Mouse (Mus musculus): ENCODE data around the gene Ankrd53. TPM values are rescaled to one million over a fixed set of nuclear protein-coding genes. Genes with fewer than 3 reads are reported as not detected.

The Ankrd53 gene
- polyA plus RNA-seq, 1 experiment: not detected

GRCm38 (mm10) chr6:83774126-83774525, 11.7 kb downstream of the Ankrd53 start:
- Histone ChIP-seq H3K4me1 (ENCODE audit: control insufficient read depth, insufficient read depth, low read length) (no peaks in the 10 kb centered on the region), H3K27me3 (ENCODE audit: control insufficient read depth, insufficient read depth, low read length, poor library complexity, severe bottlenecking) (no peaks in the 10 kb centered on the region), H3K9me3 (replicated peaks; ENCODE audit: control insufficient read depth, insufficient read depth, low read length, poor library complexity, severe bottlenecking) (no peaks in the 10 kb centered on the region), H3K36me3 (ENCODE audit: control insufficient read depth, insufficient read depth, low read length, poor library complexity, severe bottlenecking) (no peaks in the 10 kb centered on the region), H3K27ac (ENCODE audit: insufficient read depth, low read length) (no peak overlapping the region), H3K4me3 (ENCODE audit: low read depth, low read length) (no peak overlapping the region), H3K9ac (ENCODE audit: low read depth, poor library complexity, severe bottlenecking) (peak overlapping the region; percentile 72; the same call in 1 of the 2 replicates)
- TF ChIP-seq EP300 (IDR thresholded peaks at IDR 0.05; ENCODE audit: insufficient read depth, low read depth, low read length) (no peak), CTCF (IDR thresholded peaks at IDR 0.05; ENCODE audit: low read depth, low read length) (no peak), POLR2A (IDR thresholded peaks at IDR 0.05; ENCODE audit: insufficient read depth, low read length) (no peak)

DNA sequence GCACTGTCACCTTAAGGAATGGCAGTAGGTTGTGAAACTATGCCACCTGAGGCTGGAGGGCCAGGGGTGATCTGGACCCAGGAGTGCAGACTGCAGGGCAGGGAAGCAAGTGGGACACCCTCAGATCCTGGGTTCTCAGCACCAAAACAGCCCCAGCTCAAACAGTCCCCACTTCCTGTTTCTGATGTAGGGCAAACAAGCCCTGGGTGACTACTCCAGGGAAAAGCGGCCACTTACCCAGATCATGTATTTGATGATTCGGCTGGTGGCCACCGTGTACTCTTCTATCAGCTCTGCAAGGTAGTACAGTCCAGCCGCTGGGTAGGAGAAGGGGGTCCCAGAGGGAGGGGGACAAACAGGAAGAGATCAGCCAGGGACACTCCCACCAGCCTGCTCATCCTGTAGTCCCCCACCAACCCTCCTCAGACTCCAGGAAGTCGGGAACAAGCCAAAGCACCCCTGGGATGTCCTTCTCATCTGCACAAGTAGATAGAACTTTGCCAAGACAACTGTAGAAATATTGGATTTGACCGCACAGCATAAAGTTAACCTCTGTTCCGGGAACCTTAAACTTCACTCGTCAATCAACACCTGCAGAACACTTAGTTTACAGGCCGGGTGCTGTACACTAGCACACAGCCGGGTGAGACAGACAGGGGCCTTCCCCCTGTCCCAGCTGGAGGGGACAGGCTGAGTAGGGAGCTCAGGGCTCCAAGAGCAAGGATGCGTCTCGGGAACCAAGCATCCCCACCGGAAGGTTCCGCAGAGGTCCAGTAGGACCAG, 12.5 kb downstream of the Ankrd53 start:
- Histone ChIP-seq H3K4me1 (ENCODE audit: control insufficient read depth, insufficient read depth, low read length) (no peaks in the 10 kb centered on the region), H3K9me3 (replicated peaks; ENCODE audit: control insufficient read depth, insufficient read depth, low read length, poor library complexity, severe bottlenecking) (no peaks in the 10 kb centered on the region), H3K36me3 (ENCODE audit: control insufficient read depth, insufficient read depth, low read length, poor library complexity, severe bottlenecking) (no peaks in the 10 kb centered on the region), H3K9ac (ENCODE audit: low read depth, poor library complexity, severe bottlenecking) (peak overlapping the region; percentile 72), H3K4me3 (ENCODE audit: low read depth, low read length) (peak overlapping the region; percentile 90), H3K27ac (ENCODE audit: insufficient read depth, low read length) (no peak overlapping the region), H3K27me3 (ENCODE audit: control insufficient read depth, insufficient read depth, low read length, poor library complexity, severe bottlenecking) (no peaks in the 10 kb centered on the region)
- TF ChIP-seq CTCF (IDR thresholded peaks at IDR 0.05; ENCODE audit: low read depth, low read length) (no peak), EP300 (IDR thresholded peaks at IDR 0.05; ENCODE audit: insufficient read depth, low read depth, low read length) (no peak), POLR2A (IDR thresholded peaks at IDR 0.05; ENCODE audit: insufficient read depth, low read length) (no peak)

GRCm38 (mm10) chr6:83775638-83776293, 13.3 kb downstream of the Ankrd53 start, which contains the start of gene Tex261:
Tex261 (minus strand) TSS chr6:83775813.
- no peaks in the 10 kb centered on the region for H3K36me3 ChIP-seq (ENCODE audit: control insufficient read depth, insufficient read depth, low read length, poor library complexity, severe bottlenecking)
- peak within 1 kb of the TSS; percentile 72 for H3K9ac ChIP-seq (ENCODE audit: low read depth, poor library complexity, severe bottlenecking)
- no peaks in the 10 kb centered on the region for H3K9me3 ChIP-seq (replicated peaks; ENCODE audit: control insufficient read depth, insufficient read depth, low read length, poor library complexity, severe bottlenecking)
- no peaks in the 10 kb centered on the region for H3K4me1 ChIP-seq (ENCODE audit: control insufficient read depth, insufficient read depth, low read length)
- H3K4me3 ChIP-seq (ENCODE audit: low read depth, low read length): peak within 1 kb of the TSS; percentile 90
- peak within 1 kb of the TSS; percentile 31 for H3K27ac ChIP-seq (ENCODE audit: insufficient read depth, low read length)
- H3K27me3 ChIP-seq (ENCODE audit: control insufficient read depth, insufficient read depth, low read length, poor library complexity, severe bottlenecking): no peaks in the 10 kb centered on the region
- peak; percentile 76 for TF ChIP-seq POLR2A (IDR thresholded peaks at IDR 0.05; ENCODE audit: insufficient read depth, low read length)
- no peak for TF ChIP-seq EP300 (IDR thresholded peaks at IDR 0.05; ENCODE audit: insufficient read depth, low read depth, low read length)
- TF ChIP-seq CTCF (IDR thresholded peaks at IDR 0.05; ENCODE audit: low read depth, low read length): peak; percentile 73

GRCm38 (mm10) chr6:83778306-83778705, 15.9 kb downstream of the Ankrd53 start:
- Histone ChIP-seq H3K9ac (ENCODE audit: low read depth, poor library complexity, severe bottlenecking) (no peak overlapping the region), H3K27me3 (ENCODE audit: control insufficient read depth, insufficient read depth, low read length, poor library complexity, severe bottlenecking) (no peaks in the 10 kb centered on the region), H3K27ac (ENCODE audit: insufficient read depth, low read length) (no peak overlapping the region), H3K4me1 (ENCODE audit: control insufficient read depth, insufficient read depth, low read length) (no peaks in the 10 kb centered on the region), H3K36me3 (ENCODE audit: control insufficient read depth, insufficient read depth, low read length, poor library complexity, severe bottlenecking) (no peaks in the 10 kb centered on the region), H3K9me3 (replicated peaks; ENCODE audit: control insufficient read depth, insufficient read depth, low read length, poor library complexity, severe bottlenecking) (no peaks in the 10 kb centered on the region), H3K4me3 (ENCODE audit: low read depth, low read length) (no peak overlapping the region)
- TF ChIP-seq POLR2A (IDR thresholded peaks at IDR 0.05; ENCODE audit: insufficient read depth, low read length): no peak
- TF ChIP-seq CTCF (IDR thresholded peaks at IDR 0.05; ENCODE audit: low read depth, low read length): no peak
- no peak for TF ChIP-seq EP300 (IDR thresholded peaks at IDR 0.05; ENCODE audit: insufficient read depth, low read depth, low read length)

- no peaks in the 10 kb centered on the region for H3K36me3 ChIP-seq (ENCODE audit: control insufficient read depth, insufficient read depth, low read length, poor library complexity, severe bottlenecking)
- no peaks in the 10 kb centered on the region for H3K27me3 ChIP-seq (ENCODE audit: control insufficient read depth, insufficient read depth, low read length, poor library complexity, severe bottlenecking)
- no peaks in the 10 kb centered on the region for H3K4me1 ChIP-seq (ENCODE audit: control insufficient read depth, insufficient read depth, low read length)
- no peak overlapping the region for H3K27ac ChIP-seq (ENCODE audit: insufficient read depth, low read length)
- H3K9ac ChIP-seq (ENCODE audit: low read depth, poor library complexity, severe bottlenecking): no peak overlapping the region
- no peak overlapping the region for H3K4me3 ChIP-seq (ENCODE audit: low read depth, low read length)
- TF ChIP-seq EP300 (IDR thresholded peaks at IDR 0.05; ENCODE audit: insufficient read depth, low read depth, low read length) (no peak), CTCF (IDR thresholded peaks at IDR 0.05; ENCODE audit: low read depth, low read length) (peak; percentile 85)
- no peaks in the 10 kb centered on the region for H3K9me3 ChIP-seq (replicated peaks; ENCODE audit: control insufficient read depth, insufficient read depth, low read length, poor library complexity, severe bottlenecking)
Measured at GRCm38 (mm10) chr6:83779026-83779425, 16.6 kb downstream of the Ankrd53 start.

DNA sequence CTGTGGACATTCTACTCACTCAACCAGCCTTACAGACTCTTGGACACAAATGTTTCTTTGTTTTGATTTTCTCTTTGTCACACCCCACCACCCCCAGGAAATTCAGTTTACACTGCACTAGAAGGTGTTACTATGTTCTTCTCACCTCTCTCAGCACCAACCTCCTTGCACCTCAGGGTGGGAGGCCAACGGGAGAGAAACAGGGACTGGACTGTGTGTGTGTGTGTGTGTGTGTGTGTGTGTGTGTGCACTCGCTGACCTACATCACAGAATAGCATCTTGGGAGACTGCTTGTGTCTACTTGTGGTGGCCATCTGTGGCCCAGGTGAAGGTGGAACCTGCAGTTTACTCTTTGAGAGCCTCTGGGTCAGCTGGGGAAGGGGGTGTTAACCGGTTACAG, 24.0 kb downstream of the Ankrd53 start:
- H3K4me1 ChIP-seq (ENCODE audit: control insufficient read depth, insufficient read depth, low read length): no peaks in the 10 kb centered on the region
- H3K4me3 ChIP-seq (ENCODE audit: low read depth, low read length): no peak overlapping the region
- TF ChIP-seq POLR2A (IDR thresholded peaks at IDR 0.05; ENCODE audit: insufficient read depth, low read length) (no peak), CTCF (IDR thresholded peaks at IDR 0.05; ENCODE audit: low read depth, low read length) (no peak), EP300 (IDR thresholded peaks at IDR 0.05; ENCODE audit: insufficient read depth, low read depth, low read length) (no peak)
- no peak overlapping the region for H3K9ac ChIP-seq (ENCODE audit: low read depth, poor library complexity, severe bottlenecking)
- no peaks in the 10 kb centered on the region for H3K9me3 ChIP-seq (replicated peaks; ENCODE audit: control insufficient read depth, insufficient read depth, low read length, poor library complexity, severe bottlenecking)
- no peaks in the 10 kb centered on the region for H3K36me3 ChIP-seq (ENCODE audit: control insufficient read depth, insufficient read depth, low read length, poor library complexity, severe bottlenecking)
- H3K27ac ChIP-seq (ENCODE audit: insufficient read depth, low read length): no peak overlapping the region
- H3K27me3 ChIP-seq (ENCODE audit: control insufficient read depth, insufficient read depth, low read length, poor library complexity, severe bottlenecking): no peaks in the 10 kb centered on the region

Data from ES-Bruce4 (cell line).